Mouse (Mus musculus) ES-Bruce4 (cell line): Measurements from ENCODE around the gene Cda.

Source experiments
- CTCF ChIP-seq: IDR thresholded peaks from one replicate; pipeline ENCODE4 v1.8.1; 2011; ENCODE audit warnings: low read depth, low read length
- EP300 ChIP-seq: IDR thresholded peaks from 2 replicates; pipeline ENCODE4 v1.6.1; 2011; ENCODE audit warnings: low read depth, low read length; ENCODE audit not compliant: insufficient read depth
- POLR2A ChIP-seq: IDR thresholded peaks from one replicate; pipeline ENCODE4 v1.8.1; 2011; ENCODE audit warnings: low read length; ENCODE audit not compliant: insufficient read depth

DNA sequence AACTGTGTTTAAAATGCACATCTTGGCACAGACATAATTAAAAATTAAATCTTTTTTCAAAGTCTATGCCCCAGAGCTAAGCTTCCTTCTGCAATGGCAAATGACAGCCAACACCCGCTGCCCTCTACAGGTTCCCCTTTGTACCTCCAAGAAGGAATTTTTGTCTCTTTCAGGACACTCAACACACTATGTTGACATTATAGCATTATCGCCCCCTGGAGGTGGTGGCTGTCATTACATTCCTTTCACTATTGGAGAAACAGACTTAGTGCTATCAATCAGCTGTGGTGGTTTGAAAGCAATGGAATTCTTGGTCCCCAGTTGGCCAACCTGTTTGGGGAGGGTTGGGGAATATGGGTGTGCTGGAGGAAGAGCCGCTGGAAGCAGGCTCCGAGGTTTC lies 27.8 kb downstream of the Cda start:
- TF ChIP-seq POLR2A, result no peak
- TF ChIP-seq CTCF, result no peak
- TF ChIP-seq EP300, result no peak
